In genomic region chr5:129846752-129847557, GRCm38 (mm10) we compare ENCODE assay signal across 7 mouse cellular contexts. TPM values are rescaled to one million over a fixed set of nuclear protein-coding genes. Genes with fewer than 3 reads are reported as not detected.
DNase-seq lines count a peak whose midpoint lies in the region; ATAC-seq lines count a peak whose summit lies in the region.

TSS of gene Sumf2 (plus strand) at chr5:129846986.

- H3K9ac ChIP-seq in embryonic facial prominence, embryonic 12.5 days = peak within 1 kb of the TSS; percentile 70
- peak within 1 kb of the TSS; percentile 75 for H3K9ac ChIP-seq in limb, embryonic 11.5 days (ENCODE audit: low read length)
- H3K9ac ChIP-seq in midbrain, embryonic 14.5 days (replicated peaks; ENCODE audit: low read length) = peak within 1 kb of the TSS; percentile 66

- peak within 1 kb of the TSS; percentile 59 for H3K4me2 ChIP-seq in embryonic facial prominence, embryonic 12.5 days (replicated peaks)
- peak within 1 kb of the TSS; percentile 56 for H3K4me2 ChIP-seq in limb, embryonic 11.5 days (ENCODE audit: low read depth, severe bottlenecking)
- peak within 1 kb of the TSS; percentile 75 for H3K4me2 ChIP-seq in midbrain, embryonic 14.5 days (ENCODE audit: low read length)

- peak within 1 kb of the TSS; percentile 61 for H3K4me3 ChIP-seq in embryonic facial prominence, embryonic 12.5 days
- H3K4me3 ChIP-seq in limb, embryonic 11.5 days (ENCODE audit: low read depth, low read length) = peak within 1 kb of the TSS; percentile 56
- peak within 1 kb of the TSS; percentile 65 for H3K4me3 ChIP-seq in midbrain, embryonic 14.5 days (replicated peaks; ENCODE audit: low read depth, low read length)

- no peaks in the 10 kb centered on the region for H3K27me3 ChIP-seq in embryonic facial prominence, embryonic 12.5 days
- H3K27me3 ChIP-seq in limb, embryonic 11.5 days (ENCODE audit: control insufficient read depth, insufficient read depth, low read length) = no peaks in the 10 kb centered on the region
- H3K27me3 ChIP-seq in midbrain, embryonic 14.5 days (ENCODE audit: control insufficient read depth, insufficient read depth, low read length) = no peaks in the 10 kb centered on the region

- peak; percentile 97 for DNase-seq in adrenal gland, postnatal 25 days
- peak; percentile 100 for DNase-seq in heart, adult 11 months
- DNase-seq in kidney, adult 18-20 months = peak; percentile 95
- DNase-seq in limb, embryonic 11.5 days (ENCODE audit: low spot score) = peak; percentile 96
- peak; percentile 98 for DNase-seq in midbrain, embryonic 14.5 days
- peak; percentile 89 to 91 for DNase-seq in spleen, adult 18-20 months

- ATAC-seq in embryonic facial prominence, embryonic 12.5 days (ENCODE audit: insufficient number of reproducible peaks, insufficient read depth, low FRiP score, low TSS enrichment) = peak; percentile 95
- peak; percentile 97 for ATAC-seq in limb, embryonic 11.5 days (ENCODE audit: insufficient number of reproducible peaks, low FRiP score, low TSS enrichment, low read depth)
- peak; percentile 96 for ATAC-seq in midbrain, embryonic 14.5 days (ENCODE audit: low FRiP score, low TSS enrichment)

- 13% methylated on average over 22 of the region's 22 CpGs for WGBS in embryonic facial prominence, embryonic 12.5 days
- WGBS in limb, embryonic 11.5 days = 12% methylated on average over 22 of the region's 22 CpGs
- 13% methylated on average over 22 of the region's 22 CpGs for whole genome bisulfite sequencing in midbrain, embryonic 14.5 days

- no peaks in the 10 kb centered on the region for H3K4me1 ChIP-seq in embryonic facial prominence, embryonic 12.5 days
- no peaks in the 10 kb centered on the region for H3K4me1 ChIP-seq in limb, embryonic 11.5 days (ENCODE audit: control insufficient read depth, insufficient read depth, low read length)
- peaks cover 4% of the 10 kb centered on the region for H3K4me1 ChIP-seq in midbrain, embryonic 14.5 days (ENCODE audit: control insufficient read depth, insufficient read depth, low read length)

- peaks cover 31% of the 10 kb centered on the region for H3K36me3 ChIP-seq in embryonic facial prominence, embryonic 12.5 days
- peaks cover 17% of the 10 kb centered on the region; the same call in 1 of the 2 replicates for H3K36me3 ChIP-seq in limb, embryonic 11.5 days (ENCODE audit: control insufficient read depth, insufficient read depth, low read length)
- peaks cover 25% of the 10 kb centered on the region for H3K36me3 ChIP-seq in midbrain, embryonic 14.5 days (ENCODE audit: control insufficient read depth, insufficient read depth, low read length)

- no peaks in the 10 kb centered on the region for H3K9me3 ChIP-seq in embryonic facial prominence, embryonic 12.5 days
- no peaks in the 10 kb centered on the region; the same call in 1 of the 2 replicates for H3K9me3 ChIP-seq in limb, embryonic 11.5 days (ENCODE audit: control insufficient read depth, low read length)
- H3K9me3 ChIP-seq in midbrain, embryonic 14.5 days (ENCODE audit: control insufficient read depth, low read length) = no peaks in the 10 kb centered on the region

- H3K27ac ChIP-seq in embryonic facial prominence, embryonic 12.5 days = 0 out of 2 replicates have a peak within 1 kb of the TSS, but pooled peaks have one; percentile 43
- 0 out of 2 replicates have a peak within 1 kb of the TSS, but pooled peaks have one; percentile 45 for H3K27ac ChIP-seq in limb, embryonic 11.5 days (replicated peaks; ENCODE audit: low read depth, low read length)
- peak within 1 kb of the TSS; percentile 80 for H3K27ac ChIP-seq in midbrain, embryonic 14.5 days (replicated peaks; ENCODE audit: low read depth, low read length)

RNA-seq across cellular contexts. Expression of gene Sumf2, which starts in this region (rescaled TPM):
- total RNA-seq in adrenal gland, postnatal 25 days (2021) = 45.5 and 58.2 TPM in 2 replicates
- 84.3 and 88.4 TPM in 2 replicates for polyA plus RNA-seq in embryonic facial prominence, embryonic 12.5 days (2016; fragmentation: Nextera tagmentation; extraction: Ambion mirVana)
- polyA plus RNA-seq in limb, embryonic 11.5 days (2014; fragmentation: Nextera tagmentation; extraction: Ambion mirVana) = 51.9 and 52.9 TPM in 2 replicates
- 21.7 and 30.6 TPM in 2 replicates for polyA plus RNA-seq in midbrain, embryonic 14.5 days (2014; fragmentation: Nextera tagmentation; extraction: Ambion mirVana)

Comparison
In these comparisons a context has a peak if more than half of its experiments do, and no peak if none do; other contexts are left out.
1. Peak in every context shown above with its lines: DNase-seq, ATAC-seq, H3K4me3 ChIP-seq and H3K27ac ChIP-seq.